Mouse (Mus musculus): Measurements from ENCODE around the gene Ntf3. TPM values are rescaled to one million over a fixed set of nuclear protein-coding genes. Genes with fewer than 3 reads are reported as not detected.

The Ntf3 gene
- not detected in 2 replicates for polyA plus RNA-seq (2012)

GRCm38 (mm10) chr6:126166548-126167207 lies at the start of gene Ntf3:
Ntf3 (minus strand) TSS chr6:126166910.

Measured in megakaryocyte-erythroid progenitor cell, adult 5 weeks (primary cell).